Mouse (Mus musculus) layer of hippocampus, postnatal 36 days (tissue): ENCODE results near the gene Apba2. TPM values are rescaled to one million over a fixed set of nuclear protein-coding genes. Genes with fewer than 3 reads are reported as not detected.

ENCODE experiments used
- total RNA-seq, 2 experiments: library from RNA; stranded (reverse); gene quantifications; 2 replicates each; pipeline ENCODE4 v1.2.3; 2021

The Apba2 gene
- total RNA-seq, 2 experiments from 2014 or later = 258 to 259 TPM

Other genes with a start within 250 kb of the Apba2 start
- 10 to 100 TPM; 17.6 to 22.5 TPM for gene Mtmr10, start 214.1 kb upstream of the Apba2 start, total RNA-seq
- gene Fan1, start 127.6 kb upstream of the Apba2 start, total RNA-seq = 10 to 100 TPM; 12.2 to 13.1 TPM
- gene Mphosph10, start 109.4 kb upstream of the Apba2 start, total RNA-seq = 10 to 100 TPM; 23.9 TPM
- gene Mcee, start 109.1 kb upstream of the Apba2 start, total RNA-seq = 10 to 100 TPM; 45.1 to 51.9 TPM